Mouse (Mus musculus) liver, embryonic 14.5 days (tissue): ENCODE data around the gene Serpinf1.
A peak's percentile ranks its signal among the peaks of the same experiment; 100 is the strongest.

Source experiments
- CTCF ChIP-seq: IDR thresholded peaks from 2 replicates; pipeline ENCODE4 v1.5.1; 2016; ENCODE audit warnings: antibody characterized with exemption, low read depth, control low read depth
- EP300 ChIP-seq: IDR thresholded peaks from 2 replicates; pipeline ENCODE4 v1.6.1; 2016; ENCODE audit warnings: antibody characterized with exemption, low read depth

GRCm38 (mm10) chr11:75458169-75458568 lies 35.7 kb upstream of the Serpinf1 start:
- TF ChIP-seq CTCF (peak; percentile 90), EP300 (no peak)
